Mouse (Mus musculus) erythroblast, embryonic 14.5 days (primary cell): Measurements from ENCODE around the gene Gm826.
A peak's percentile ranks its signal among the peaks of the same experiment; 100 is the strongest.

Experiments used
- GATA1 ChIP-seq: IDR thresholded peaks from 2 replicates; pipeline ENCODE4 v1.6.1; 2012; ENCODE audit warnings: low read length, inconsistent platforms, mixed read lengths
- TAL1 ChIP-seq: IDR thresholded peaks from 3 replicates; pipeline ENCODE4 v1.6.1; 2012; ENCODE audit warnings: low read length, inconsistent platforms, mixed read lengths

- TF ChIP-seq TAL1 (no peak), GATA1 (peak; percentile 35)
Observed at GRCm38 (mm10) chr2:160332516-160333325, 1.2 kb downstream of the Gm826 start.
